Mouse (Mus musculus) lung, adult 18-20 months (tissue): Measurements from ENCODE around the gene Spaar.

Source experiments
- DNase-seq, 2 experiments: peaks; one replicate each; pipeline ENCODE4 v3.0.0; 2022; ENCODE audit warnings: mixed read lengths in 2 of 2

Gene Spaar

DNA sequence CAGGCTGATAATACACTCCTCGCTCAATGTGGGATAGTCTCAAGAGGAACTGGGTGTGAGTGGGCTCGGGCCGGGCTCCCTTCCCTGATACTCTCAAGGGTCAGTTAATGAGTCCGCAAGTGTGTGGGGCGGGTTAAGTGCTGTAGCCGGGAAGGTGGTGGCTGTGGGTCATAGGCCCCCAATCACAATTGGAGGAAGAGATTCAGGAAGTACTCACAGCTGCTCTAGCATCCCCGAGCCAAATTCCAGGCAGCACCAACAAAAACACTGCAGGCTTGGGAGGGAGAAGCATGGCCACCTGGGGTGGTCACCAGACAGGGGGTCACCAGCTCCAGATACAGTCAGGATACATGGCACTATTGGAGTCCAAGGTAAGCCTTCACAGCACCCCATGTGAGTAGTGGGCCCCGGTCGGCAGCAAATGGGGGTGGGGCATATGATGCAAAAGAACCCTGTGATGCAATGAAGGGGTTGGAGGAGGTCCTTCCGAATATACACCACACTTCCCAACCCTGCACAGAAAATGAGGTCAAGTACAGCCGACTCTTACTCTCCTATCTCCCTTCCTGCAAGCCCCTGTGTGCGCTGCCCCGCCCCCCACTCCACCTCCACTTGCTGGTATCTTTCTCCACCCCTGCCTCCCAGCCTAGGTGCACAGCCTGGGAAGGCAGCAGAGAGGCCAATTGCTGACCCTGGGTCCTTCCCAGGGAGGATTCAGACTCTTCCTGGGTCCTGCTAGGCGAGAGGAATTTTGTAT lies at the start of gene Spaar:
TSS of gene Spaar (plus strand) at position 241 of the 757 bp plus-strand sequence.
- peak; percentile 87 to 89 for DNase-seq

DNA sequence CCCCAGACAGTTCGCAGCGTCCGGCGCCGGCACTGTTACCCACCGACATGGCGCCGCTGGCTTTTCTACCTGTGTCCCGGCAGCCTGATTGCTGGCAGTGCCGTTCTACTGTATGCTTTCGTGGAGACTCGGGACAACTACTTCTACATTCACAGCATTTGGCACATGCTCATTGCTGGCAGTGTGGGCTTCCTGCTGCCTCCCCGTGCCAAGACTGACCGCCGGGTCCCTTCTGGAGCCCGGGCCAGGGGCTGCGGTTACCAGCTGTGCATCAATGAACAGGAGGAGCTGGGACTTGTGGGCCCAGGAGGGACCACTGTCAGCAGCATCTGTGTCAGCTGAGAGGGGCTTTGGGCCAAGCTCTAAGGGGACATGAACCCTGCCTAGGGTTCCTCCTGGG lies 39.8 kb upstream of the Spaar start:
- no peak for DNase-seq

DNA sequence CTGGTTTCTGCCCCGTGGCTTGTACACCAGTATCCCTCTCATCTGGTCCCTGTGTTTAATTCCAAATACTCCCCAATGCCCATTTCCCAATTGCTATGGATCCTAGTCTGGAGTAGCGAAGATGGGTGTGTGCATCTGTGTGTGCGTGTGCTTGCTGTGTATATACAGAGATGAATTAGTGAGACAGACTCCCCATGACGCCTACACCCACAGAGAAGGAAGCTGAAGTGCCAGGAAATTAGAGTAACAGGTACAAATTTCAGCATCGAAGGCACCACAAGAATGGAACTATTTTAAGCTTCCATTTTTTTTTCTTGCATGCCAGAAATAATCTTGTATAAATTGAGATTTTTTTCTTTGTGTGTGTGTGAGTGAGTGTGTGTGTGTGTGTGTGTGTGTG lies 38.8 kb upstream of the Spaar start:
- no peak for DNase-seq

DNA sequence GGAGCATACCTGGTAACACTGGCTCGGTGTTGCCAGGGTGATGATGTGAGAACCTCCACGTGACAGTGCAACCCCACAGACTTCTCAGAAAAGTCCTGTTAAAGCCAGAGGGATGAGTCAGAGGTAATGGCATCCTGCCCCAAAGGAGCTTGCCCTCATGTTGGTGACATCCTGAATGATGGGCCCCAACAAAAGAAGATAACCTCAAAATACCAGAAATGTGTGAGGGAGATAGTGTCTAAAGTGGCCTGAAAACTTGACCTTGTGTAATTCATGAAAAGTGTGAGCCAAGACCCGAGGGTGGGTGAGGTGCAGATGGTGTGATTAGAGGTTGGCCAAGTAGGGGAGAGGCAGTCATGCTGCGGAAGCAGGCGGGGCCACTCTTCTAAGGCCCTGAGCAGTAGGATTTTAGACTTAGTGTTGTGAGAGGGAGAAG lies 36.0 kb upstream of the Spaar start:
- DNase-seq, result peak; percentile 63 to 72

DNA sequence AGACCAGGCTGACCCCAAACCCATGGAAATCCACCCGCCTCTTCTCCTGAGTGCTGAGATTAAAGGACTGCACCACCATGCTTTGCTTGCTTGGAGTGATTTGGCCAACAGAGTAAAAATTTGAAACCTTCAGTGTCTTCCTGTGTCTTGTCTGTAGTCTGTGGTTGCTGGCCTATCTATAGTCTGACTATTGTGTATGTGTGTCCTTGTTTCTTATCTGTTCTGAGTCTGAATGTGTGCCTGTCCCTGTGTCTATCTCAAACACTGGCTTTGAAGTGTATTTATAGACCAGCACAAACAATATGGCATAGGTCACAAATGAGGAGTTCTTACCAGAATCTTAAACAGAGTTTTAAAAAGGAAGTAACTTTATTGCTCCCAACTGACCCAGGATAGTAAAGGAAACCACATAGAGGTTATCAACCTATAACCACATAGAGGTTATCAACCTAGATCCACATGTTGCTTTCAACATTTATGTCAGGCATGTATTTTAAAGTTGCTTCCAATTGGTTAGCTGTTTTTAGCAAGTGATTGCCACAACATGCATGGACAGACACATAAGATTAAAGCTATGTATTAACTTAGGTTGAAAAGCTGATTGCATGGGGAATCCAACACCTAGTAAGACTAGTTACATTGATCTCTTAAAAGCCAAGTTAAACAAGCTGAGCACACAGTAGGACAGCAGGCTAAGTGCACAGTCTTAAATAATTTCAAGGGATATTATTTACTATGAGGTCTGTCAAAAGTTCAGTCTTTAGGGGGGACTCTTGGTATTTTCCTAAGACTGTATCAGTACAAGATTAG lies 35.2 kb upstream of the Spaar start:
- no peak for DNase-seq

DNA sequence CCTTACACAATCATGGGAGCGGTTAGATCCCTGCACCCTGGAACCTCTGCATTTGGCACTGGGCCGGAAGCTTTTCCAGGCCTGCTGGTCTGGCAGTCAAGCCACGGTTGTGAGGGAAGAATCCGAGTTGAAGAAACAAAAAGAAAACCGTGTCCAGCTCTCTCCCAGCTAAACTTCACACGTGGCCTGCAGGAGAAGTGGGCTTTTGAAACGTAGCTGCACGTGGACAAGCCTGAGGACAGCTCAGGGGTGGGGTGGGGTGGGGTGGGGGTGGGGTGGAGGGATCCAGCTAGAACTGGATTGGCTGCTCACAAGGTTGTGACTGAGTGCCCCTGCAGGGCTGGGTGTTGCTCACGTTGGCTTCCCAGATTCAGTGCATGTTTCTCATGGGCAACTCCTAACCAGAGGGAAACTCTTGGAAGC lies 34.6 kb upstream of the Spaar start:
- DNase-seq, result peak; percentile 69 to 81

DNA sequence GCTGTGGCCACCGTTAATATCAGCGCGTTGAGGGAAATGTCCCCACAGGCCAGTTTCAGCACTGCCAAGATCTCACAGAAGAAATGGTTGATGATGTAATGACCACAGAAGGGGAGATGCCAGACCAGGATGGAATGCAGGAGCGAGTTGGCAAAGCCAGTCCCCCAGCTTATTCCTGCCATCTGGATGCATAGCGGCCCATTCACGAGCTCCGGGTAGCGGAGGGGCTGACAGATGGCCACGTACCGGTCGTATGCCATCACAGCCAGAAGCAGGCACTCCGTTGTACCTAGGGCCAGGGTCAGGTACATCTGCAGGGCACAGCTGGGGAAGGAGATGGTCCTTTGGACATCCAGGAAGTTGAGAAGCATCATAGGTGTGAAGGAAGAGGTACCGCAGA lies 33.3 kb upstream of the Spaar start:
- DNase-seq, result peak in 1 of 2 experiments; percentile 38

DNA sequence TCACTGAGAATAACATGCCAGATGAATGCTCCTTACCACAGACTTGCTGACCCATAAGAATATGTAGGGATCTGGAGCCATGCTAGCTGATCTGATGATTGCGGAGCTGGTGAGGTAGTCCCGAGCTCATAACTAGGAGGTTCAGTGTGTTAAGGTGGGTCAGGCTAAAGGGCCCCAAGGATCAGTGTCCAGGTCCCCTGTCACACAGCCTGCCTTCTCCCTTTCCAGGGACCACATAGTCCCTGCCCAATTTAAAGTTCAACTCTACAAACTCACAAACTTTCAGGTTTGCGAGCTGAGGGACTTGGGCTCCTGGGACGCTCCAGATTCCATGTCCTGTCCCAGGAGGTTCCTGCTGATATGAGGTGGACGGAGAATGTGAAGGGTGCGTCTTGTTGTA lies 29.1 kb upstream of the Spaar start, which contains the start of gene Olfr70:
TSS of gene Olfr70 (minus strand) at position 101 of the 400 bp plus-strand sequence.
- DNase-seq, result no peak

DNA sequence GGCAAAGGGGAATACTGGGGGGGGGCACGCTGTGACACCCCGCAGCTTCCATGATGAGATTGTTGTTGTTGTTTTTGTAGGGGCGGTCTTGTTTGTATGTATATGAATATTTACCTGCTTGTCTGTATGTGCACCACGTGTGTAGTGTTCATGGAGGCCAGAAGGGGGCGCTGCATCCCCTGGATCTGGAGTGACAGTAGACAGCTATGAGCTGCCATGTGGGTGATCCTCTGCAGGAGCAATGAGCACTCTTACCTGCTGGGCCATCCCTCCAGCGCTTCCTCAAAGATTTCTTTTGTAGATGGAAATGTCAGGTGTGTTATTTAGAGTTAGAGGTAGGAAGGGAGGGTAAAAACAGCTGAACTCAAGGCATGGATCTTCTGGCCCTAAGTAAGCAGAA lies 26.4 kb upstream of the Spaar start:
- DNase-seq, result no peak

DNA sequence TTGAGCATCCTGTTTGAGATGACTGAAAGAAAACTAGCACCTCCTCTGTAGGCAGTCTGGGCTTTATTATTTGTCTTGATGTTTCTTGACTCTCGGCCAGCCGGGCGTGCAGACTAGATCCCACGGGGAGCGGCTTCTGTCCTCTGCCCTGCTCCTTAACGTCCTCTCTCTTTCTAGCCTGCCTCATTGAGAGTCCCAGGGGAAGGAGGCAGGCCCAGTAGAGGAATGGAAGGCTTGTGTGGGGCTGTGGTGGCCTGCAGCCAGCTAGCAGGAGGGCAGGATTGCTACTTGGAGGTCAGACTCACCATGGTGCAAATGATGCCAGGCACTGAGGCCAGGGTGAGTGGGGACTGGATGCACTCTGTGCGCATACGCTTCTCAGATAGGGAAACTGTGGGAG lies 26.0 kb upstream of the Spaar start:
- DNase-seq, result peak in 1 of 2 experiments; percentile 19

DNA sequence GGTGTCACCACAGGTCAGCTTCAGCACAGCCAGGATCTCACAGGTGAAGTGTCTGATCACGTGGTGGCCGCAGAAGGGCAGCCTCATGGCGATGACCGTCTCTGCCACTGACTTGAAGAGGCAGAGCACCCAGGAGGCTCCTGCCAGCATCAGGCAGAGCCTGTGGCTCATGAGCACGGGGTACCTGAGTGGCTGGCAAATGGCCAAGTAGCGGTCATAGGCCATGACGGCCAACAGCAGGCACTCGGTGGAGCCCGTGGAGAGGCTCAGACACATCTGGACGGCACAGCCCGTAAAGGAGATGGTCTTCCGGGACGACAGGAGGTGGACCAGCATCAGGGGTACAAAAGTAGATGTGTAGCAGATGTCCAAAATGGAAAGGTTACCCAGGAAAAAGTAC lies 23.8 kb upstream of the Spaar start:
- DNase-seq, result peak in 1 of 2 experiments; percentile 32

DNA sequence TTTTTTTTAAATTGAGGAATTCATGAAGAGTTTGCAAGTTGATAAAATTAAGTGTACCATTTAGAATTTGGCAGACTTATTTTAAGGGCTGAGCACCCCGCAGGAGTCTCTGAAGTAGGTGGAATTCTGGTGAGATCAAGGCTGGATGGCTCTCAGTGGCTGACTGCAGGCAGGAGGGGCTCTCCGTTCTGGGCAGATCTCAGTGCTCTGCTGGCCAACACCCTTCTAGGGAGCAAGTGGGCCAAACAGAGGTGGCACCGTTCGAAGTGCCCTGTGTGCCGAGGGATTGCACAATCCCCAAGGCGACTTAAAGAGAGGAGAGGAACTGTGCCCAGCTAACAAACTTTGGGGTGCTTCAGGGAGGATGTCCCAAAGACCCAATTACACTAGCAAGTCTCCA lies 20.0 kb upstream of the Spaar start, which contains the start of gene Olfr71:
TSS of gene Olfr71 (minus strand) at position 387 of the 400 bp plus-strand sequence.
- peak; percentile 84 to 87 for DNase-seq

DNA sequence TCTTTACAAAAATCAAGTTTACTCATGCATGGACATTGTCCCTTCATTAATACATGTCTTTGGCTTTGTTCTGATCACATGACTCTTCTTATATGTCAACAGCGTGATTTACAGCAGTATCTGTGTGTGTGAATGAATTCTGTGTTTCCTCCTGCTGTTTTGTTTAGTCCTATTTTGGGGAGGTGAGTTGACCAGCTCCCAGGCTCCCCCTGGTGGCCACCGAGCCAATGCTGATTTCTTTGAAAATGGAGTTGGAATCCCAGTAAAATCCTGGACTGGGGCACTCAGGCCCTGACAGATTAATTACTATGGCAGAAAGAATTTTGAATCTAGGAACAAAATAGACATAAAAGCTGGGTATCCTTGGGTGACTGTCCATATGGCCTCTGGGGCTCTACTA lies 18.0 kb upstream of the Spaar start:
- peak; percentile 69 to 79 for DNase-seq

DNA sequence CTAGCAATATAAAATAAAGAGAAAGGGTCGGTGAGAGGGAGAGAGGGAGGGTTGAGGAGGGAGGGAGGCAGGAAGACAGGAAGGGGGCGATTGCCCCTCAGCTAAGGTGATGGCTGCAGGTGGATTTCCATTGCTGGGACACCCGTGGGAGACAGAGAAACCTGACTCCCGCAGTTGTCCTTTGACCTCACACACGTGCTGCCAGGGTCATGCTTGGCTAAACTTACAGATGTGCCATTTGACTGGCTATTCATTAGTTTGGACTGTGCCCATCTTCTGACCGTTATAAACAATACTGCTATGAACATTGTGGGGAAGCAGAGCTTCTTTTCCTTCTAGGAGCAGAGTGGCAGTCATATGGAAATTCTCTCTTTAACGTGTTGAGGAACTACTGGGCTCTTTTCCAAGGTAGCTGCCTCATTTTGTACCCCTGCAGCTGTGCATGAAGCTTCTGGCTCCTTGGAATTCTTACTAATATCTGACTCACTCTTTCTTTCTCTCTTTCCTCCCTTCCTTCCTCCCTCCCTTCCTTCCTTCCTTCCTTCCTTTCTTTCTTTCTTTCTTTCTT lies 16.1 kb upstream of the Spaar start:
- DNase-seq, result no peak

DNA sequence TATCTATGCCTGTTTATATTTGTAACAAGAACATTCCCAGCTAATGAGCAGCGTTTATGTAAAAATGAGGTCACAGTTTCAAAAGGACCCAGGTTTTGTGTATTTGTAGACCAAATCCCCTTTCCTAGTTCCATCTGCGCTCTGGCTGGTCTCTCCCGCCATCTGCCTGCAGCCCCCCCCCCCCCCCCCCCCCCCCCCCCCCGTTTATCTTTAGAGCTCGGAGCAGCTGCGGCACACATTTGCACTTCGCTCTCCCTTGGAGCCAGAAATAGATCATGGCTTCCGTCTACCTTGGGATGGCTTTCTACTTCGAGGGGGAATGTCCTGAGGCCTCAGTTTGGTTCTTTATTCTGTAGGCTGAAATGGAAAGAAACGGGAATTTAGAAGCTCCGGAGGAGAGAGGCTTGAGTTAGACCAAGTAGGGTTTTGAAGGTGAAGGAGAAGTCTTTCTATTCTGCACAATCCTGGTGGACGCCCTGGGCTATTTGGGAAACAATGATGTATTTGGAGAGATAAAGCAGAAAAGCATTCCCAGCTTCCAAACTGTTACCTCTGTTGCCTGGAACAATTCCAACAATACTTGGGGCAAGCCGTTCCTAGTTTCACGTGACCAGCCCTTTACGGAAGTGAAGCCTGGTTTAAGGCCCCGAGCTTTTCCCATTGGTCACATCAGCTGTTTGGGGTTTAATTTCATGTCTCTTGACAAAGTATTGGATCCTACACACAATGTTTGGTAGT lies 9.2 kb upstream of the Spaar start:
- DNase-seq, result no peak

DNA sequence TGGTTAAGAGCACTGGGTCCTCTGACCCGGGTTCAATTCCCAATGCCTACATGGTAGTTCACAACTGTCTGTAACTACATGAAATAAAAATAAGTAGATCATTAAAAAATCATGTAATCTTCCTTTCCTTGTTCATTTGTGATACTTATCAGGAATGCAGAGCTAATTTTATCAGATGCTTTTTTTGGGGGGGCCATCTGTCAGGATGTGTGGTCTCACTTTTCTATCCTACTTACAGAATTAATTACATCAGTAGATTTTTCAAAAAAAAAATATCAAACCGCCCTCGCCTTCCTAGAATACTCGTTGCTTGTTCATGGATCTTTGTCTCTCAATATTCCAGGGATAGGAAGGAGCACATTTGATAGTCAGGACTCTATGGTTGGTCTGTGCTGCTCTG lies 7.6 kb upstream of the Spaar start:
- DNase-seq, result no peak

DNA sequence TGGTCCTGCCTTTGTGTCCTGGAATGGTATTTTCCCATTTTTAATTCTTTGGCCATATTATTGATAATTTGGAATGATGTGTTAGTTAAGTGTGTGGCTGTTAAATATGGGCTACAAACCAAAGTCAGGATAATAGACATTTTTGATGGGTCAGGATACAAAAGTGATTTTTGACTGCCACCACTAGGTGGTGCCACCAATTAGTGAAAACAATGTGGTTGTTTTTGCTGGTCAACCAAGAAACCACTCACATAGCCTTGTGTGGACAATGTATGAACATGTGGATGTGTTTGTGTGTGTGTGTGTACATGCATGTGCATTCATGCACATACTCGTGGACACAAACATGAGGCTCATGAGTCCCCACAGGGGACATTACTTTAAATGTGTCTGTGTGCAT lies 5.1 kb upstream of the Spaar start:
- DNase-seq, result peak; percentile 31 to 66

DNA sequence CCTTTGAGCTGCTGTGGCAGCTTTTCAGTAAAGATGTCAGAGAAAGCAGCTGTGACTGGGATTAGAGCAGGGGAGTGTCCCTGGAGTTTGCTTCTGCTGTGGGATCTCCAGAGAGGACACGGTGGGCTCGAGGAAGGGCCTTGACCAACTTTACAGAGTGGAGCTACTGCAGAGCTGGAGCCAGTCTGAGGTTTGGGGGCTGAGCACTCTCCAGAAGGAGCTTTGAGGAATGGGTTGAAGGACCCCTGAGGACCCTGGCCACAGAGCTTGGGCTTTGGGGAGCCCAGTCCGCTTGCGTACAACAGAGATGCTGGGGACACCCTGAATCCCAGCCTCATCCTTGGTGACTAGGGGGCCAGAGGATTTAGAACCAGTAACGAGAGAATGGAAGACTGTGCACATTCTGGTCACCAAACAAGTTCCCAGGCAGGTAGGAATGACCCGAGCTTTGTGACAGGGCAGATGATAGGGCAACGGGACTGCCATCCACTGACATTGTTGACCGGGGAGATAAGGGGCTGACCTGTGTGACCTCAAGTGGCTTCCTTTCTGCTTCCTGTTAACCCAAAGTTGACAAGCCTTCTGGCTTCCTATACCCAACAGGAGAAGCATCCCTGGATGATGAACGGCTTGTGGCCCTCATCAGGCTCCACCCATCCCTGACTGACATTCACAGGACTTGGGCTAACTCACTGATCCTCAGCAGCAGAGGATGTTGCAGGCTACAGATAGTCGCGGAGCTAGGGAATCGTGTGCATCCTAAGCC lies 3.4 kb upstream of the Spaar start:
- DNase-seq, result no peak

DNA sequence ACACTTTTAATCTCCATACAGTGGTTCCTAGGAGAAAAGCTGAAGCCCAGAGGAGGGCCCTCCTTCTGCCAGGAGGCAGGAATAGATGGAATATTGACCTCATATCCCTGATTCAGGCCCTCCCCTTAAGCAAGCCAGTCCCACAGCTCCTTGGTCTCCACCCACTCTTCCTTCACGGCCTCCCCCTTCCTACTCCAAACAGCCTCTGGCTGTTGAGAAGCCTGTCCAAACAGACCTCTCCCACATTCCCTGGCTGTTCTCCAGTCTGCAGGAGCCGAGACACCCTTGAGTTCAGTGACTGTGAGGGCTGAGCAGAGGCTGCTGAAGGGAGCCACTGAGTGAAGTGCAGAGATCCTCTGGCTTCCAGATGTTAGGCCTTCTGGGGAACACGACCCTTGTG lies 2.8 kb upstream of the Spaar start, which contains the start of gene Hrct1:
TSS of gene Hrct1 (plus strand) at position 194 of the 400 bp plus-strand sequence.
- peak; percentile 95 to 98 for DNase-seq

DNA sequence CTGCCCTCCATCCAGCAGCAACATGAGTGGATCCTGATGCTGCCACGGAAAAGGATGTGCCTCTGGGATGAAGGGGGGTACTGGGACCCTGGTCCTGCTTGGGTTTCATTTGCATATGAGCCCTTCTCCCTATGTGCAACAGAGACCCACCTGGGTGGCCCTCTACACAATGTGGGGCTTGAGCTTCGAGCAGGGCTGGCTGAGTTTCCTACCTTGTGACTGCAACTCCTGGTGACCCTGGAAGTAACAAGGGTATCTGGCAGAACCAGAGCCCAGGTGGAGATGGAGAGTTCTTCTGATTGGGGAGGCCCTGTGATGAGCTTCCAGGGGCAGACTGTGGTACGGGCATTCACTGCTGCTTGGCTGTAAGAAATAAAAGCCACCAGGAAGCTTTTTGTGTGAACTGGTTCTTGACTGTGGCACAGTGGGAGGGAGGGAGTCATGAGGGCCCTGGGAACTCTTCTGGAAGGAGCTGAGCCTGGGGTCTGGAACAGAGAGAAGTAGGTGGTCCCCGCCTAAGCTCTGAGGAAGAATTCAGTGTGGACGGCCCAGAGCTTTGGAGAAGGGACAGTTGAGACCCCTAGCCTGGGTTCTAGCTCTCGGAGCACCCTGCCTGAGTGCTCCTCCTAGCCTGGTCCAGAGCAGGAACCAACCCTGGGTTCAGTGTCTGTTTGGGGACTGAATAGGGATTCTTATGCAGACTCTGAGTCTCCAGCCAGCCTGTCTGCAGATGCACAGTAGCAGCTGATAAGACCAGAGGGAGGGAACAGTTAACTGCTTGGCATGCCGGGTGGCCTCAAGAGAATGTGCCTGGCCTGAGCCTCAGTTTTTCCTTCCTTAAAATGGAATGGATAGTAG lies 1.9 kb upstream of the Spaar start:
- DNase-seq, result no peak

DNA sequence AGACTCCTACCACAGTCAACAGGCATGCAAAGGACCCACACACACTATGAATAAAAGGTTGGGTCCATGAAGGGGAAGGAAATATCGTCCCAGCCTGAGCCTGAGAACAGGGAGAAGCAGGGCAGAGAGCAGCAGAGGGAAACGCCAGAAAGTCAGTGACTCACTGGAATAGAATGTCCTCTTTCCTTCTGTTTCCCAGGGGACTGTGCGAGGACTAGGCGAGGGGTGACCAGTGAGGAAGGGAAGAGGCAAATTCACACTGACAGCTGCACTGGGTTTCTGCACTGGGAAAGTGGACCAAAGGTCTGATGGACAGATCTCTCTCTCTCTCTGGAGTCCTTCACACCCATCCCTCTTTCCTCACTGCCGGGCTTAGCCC lies 1.3 kb upstream of the Spaar start:
- DNase-seq, result peak; percentile 74 to 85
